In genomic region chr12:17618300-17618699, GRCm38 (mm10) we compare ENCODE assay signal across 21 mouse cellular contexts.
"Had no signal": no experiment of that assay in that cellular context is flagged by ENCODE, and none has a peak within 500 bp of the region (broad histone marks: within the 10 kb centered on the region; RNA-seq: fewer than 3 reads in every experiment).

No protein-coding gene starts in this region.

- H3K9ac ChIP-seq: liver, postnatal 0 days; lung, embryonic 15.5 days; midbrain, embryonic 12.5 days; neural tube, embryonic 13.5 days; neural tube, embryonic 15.5 days had no signal

- DNase-seq: liver, postnatal 0 days; lung, adult 2 months; lung, postnatal 14 days; lung, postnatal 36 days; midbrain, embryonic 14.5 days; retina, postnatal 1 day; right cerebral cortex, adult 18-20 months; right cerebral cortex, postnatal 25 days; right cerebral cortex, postnatal 4 days; spleen, adult 18-20 months; thymus, adult 18-20 months; thymus, postnatal 25 days had no signal

- ATAC-seq: liver, postnatal 0 days; lung, postnatal 0 days; midbrain, embryonic 16.5 days had no signal

- H3K36me3 ChIP-seq: lung, embryonic 15.5 days; midbrain, embryonic 10.5 days; midbrain, embryonic 12.5 days; neural tube, embryonic 13.5 days; neural tube, embryonic 15.5 days had no signal

- H3K4me2 ChIP-seq: lung, embryonic 15.5 days; midbrain, embryonic 12.5 days; neural tube, embryonic 13.5 days; neural tube, embryonic 15.5 days had no signal

- H3K27ac ChIP-seq: lung, embryonic 15.5 days; macrophage; midbrain, embryonic 10.5 days; midbrain, embryonic 12.5 days; neural tube, embryonic 13.5 days; neural tube, embryonic 15.5 days had no signal

- H3K4me1 ChIP-seq: lung, embryonic 15.5 days had no signal

- H3K27me3 ChIP-seq: lung, embryonic 15.5 days; neural tube, embryonic 13.5 days; neural tube, embryonic 15.5 days had no signal

- H3K4me3 ChIP-seq: lung, embryonic 15.5 days; midbrain, embryonic 10.5 days; midbrain, embryonic 12.5 days; myocyte; neural tube, embryonic 13.5 days; neural tube, embryonic 15.5 days had no signal

- H3K9me3 ChIP-seq: lung, embryonic 15.5 days; midbrain, embryonic 10.5 days; midbrain, embryonic 12.5 days; neural tube, embryonic 13.5 days; neural tube, embryonic 15.5 days had no signal
